Mouse (Mus musculus) spleen, adult 2 months (tissue): ENCODE data around the gene Slc38a1. TPM values are rescaled to one million over a fixed set of nuclear protein-coding genes. Genes with fewer than 3 reads are reported as not detected.

Experiments
- DNase-seq, 2 experiments: peaks; one replicate each; pipeline versions ENCODE4 v3.0.0 to v3.0.0-alpha.2; 2012 to 2021; ENCODE audit warnings: low spot score in 2 of 2, low read depth in 1 of 2
- H3K27ac ChIP-seq: fragments of 200-500 bp; 2 replicates; pipeline ENCODE4 v1.5.1; 2012; ENCODE audit warnings: low read length, inconsistent platforms; ENCODE audit not compliant: insufficient read depth
- H3K27me3 ChIP-seq: fragments of 200-500 bp; 2 replicates; pipeline ENCODE4 v1.6.1; 2012; ENCODE audit warnings: mild to moderate bottlenecking, moderate library complexity, low read length, inconsistent platforms; ENCODE audit not compliant: control insufficient read depth, insufficient read depth
- H3K36me3 ChIP-seq: fragments of 200-500 bp; 2 replicates; pipeline ENCODE4 v1.6.1; 2012; ENCODE audit warnings: mild to moderate bottlenecking, low read length, inconsistent platforms; ENCODE audit not compliant: control insufficient read depth, insufficient read depth
- H3K4me1 ChIP-seq: fragments of 200-500 bp; 2 replicates; pipeline ENCODE4 v1.6.1; 2011; ENCODE audit warnings: inconsistent platforms; ENCODE audit not compliant: control insufficient read depth, insufficient read depth, insufficient read length
- H3K4me3 ChIP-seq: fragments of 200-500 bp; 2 replicates; pipeline ENCODE4 v1.5.1; 2011; ENCODE audit warnings: mild to moderate bottlenecking, inconsistent platforms; ENCODE audit not compliant: insufficient read depth, insufficient read length; ENCODE audit errors: extremely low read depth
- CTCF ChIP-seq: fragments of 200-500 bp; IDR thresholded peaks from 2 replicates; pipeline ENCODE4 v1.5.1; 2011; ENCODE audit warnings: mild to moderate bottlenecking, inconsistent platforms; ENCODE audit not compliant: insufficient read depth, insufficient read length, insufficient replicate concordance; ENCODE audit errors: extremely low read depth
- POLR2A ChIP-seq: fragments of 200-500 bp; IDR thresholded peaks from 2 replicates; pipeline ENCODE4 v1.6.1; 2011; ENCODE audit warnings: low read depth, low read length, inconsistent platforms
- WGBS: fragments of 180-500 bp; shearing (Covaris S2); methylation state at CpG from one replicate; pipeline ENCODE4 v1.1.7; 2018; 5-methylcytosine and 5-hydroxymethylcytosine counted together
- polyA plus RNA-seq: library from polyadenylated mRNA; depleted of rRNA; stranded (reverse); fragments of >200 nt; gene quantifications from 2 replicates; pipeline ENCODE4 v1.2.3, GENCODE M21; 2012

The Slc38a1 gene
- polyA plus RNA-seq, 1 experiment: 44.4 TPM

DNA sequence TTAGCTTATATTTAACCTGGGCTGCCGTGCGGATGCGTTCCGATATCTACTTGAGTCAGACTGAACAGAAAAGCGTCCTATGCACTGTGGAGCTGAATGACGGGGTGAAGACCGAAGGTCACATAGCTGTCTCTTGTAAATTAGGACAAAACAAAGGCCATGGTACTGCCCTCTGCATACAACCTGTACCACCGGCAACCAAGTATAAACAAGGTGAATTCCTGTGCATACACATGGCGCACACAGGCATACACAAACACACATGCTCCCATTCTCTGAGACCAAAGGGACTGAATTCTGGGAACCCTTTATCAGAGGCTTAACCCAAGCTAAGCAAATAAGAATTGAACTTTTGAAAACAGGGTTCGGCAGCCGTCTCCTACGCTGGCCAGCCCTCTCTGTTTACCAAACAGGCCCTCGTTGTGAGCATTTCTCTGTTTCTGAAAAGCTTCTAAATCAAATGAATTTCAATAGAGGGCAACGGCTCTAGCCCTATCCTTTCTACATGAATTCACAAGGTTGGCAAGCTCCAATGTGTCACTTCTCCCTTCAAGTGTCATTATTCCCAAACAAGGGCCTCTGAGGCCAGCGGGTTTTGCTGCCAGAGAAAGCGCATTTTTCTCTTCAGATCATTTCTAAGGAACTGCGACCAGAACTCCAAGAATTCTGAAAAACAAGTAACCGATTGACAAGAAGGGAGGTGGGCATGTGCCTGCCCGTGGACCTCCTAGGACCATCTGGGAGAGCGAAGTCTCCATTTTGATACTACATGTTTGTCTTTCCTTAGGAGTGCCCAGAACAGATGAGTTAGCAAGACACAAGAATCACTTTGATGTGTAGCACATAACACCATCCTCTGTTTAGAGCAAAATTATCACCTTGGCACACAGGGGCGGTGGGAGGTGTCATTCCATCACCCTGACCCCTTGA lies 42.6 kb downstream of the Slc38a1 start:
- Histone ChIP-seq H3K36me3 (peaks cover 8% of the 10 kb centered on the region), H3K4me1 (peaks cover 6% of the 10 kb centered on the region; the same call in 1 of the 2 replicates), H3K27ac (no peak overlapping the region), H3K27me3 (no peaks in the 10 kb centered on the region), H3K4me3 (no peak overlapping the region)
- no peak for DNase-seq
- TF ChIP-seq CTCF (no peak), POLR2A (no peak)
- 96% methylated on average over 21 of the region's 21 CpGs for WGBS

DNA sequence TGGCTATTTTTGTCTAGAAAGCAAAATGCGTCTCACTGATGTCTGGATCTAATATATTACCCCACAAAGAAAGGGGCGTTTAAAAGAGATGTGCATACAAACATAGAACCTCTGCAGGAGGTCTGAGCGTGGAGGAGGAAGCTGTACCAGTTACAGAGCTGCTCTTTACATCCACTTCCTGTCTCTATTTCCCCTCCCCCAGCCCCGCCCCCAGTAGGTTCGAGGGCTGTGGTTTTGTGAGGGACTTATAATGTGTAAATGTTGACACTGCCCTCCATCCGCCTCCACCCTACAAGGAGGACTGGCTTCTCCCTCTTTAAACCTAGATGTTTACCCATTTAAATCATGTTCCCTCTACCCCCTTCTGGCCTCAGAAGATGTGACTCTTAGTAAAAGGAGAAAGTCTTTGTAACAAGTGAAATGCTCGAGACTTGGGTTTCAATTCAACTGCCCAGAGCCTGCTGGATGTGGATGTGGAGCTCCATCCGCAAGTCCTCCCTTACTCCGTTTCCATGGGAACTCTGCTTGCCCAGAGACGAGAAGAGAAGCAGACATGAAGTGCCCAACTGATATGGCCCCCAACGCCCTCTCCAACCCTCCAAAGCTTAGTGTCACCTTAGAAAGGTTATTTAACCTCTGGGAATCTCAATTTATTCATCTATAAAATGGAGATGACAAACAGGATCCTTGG lies 43.7 kb downstream of the Slc38a1 start:
- no peaks in the 10 kb centered on the region for H3K27me3 ChIP-seq
- H3K27ac ChIP-seq: peak overlapping the region; percentile 88
- peak; percentile 66 to 84 for DNase-seq
- H3K4me1 ChIP-seq: peaks cover 14% of the 10 kb centered on the region; the same call in 1 of the 2 replicates
- H3K4me3 ChIP-seq: no peak overlapping the region
- H3K36me3 ChIP-seq: peaks cover 5% of the 10 kb centered on the region
- TF ChIP-seq CTCF (no peak), POLR2A (no peak)
- 36% methylated on average over 11 of the region's 11 CpGs for WGBS

DNA sequence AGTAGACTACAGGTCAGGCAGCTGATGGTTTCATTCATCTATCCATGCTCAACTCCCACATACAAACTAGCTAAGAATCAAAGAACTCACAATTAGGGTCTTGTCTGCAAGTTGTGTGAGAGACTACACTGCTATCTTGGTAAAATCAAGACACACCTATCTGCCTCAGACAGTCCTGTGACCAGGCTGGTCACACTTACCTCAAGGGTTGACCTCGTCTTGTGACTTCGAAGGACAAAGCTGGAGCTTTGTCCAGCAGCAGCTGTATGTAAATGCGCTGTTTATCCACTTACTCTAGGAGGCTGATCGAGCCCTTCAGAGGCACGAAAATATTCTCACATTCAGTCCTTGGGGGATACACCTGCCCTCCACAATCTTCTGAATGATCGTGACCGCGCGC lies 45.6 kb downstream of the Slc38a1 start:
- no peaks in the 10 kb centered on the region for H3K27me3 ChIP-seq
- 81% methylated on average over 9 of the region's 9 CpGs for WGBS
- H3K27ac ChIP-seq: peak overlapping the region; percentile 24
- DNase-seq: no peak
- peaks cover 5% of the 10 kb centered on the region for H3K36me3 ChIP-seq
- H3K4me3 ChIP-seq: no peak overlapping the region
- peaks cover 19% of the 10 kb centered on the region; the same call in 1 of the 2 replicates for H3K4me1 ChIP-seq
- TF ChIP-seq CTCF (no peak), POLR2A (no peak)

DNA sequence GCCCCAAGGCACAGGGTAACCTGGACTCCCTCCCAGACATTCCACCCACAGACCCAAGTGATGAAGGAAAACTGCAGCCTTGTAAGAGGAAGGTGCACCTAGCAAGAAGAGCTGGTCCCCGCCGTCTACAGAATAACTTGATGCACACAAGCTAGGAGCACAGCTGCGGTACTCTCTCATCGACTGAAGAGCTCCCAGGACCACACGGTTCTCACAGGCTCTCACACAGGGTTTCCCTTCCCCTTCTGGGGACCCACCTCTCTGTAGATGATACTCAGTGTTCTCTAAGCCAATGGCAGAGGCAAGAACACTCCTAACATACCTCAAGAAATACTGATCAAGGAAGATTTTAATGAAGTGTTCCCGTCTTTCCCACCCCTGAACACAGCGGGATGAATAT lies 48.4 kb downstream of the Slc38a1 start:
- peak in 1 of 2 experiments; percentile 37 for DNase-seq
- H3K4me1 ChIP-seq: peaks cover 19% of the 10 kb centered on the region; the same call in 1 of the 2 replicates
- no peak overlapping the region for H3K4me3 ChIP-seq
- H3K36me3 ChIP-seq: peaks cover 3% of the 10 kb centered on the region
- TF ChIP-seq CTCF: no peak
- WGBS: 41% methylated on average over 7 of the region's 7 CpGs
- H3K27ac ChIP-seq: peak overlapping the region; percentile 84
- H3K27me3 ChIP-seq: no peaks in the 10 kb centered on the region

DNA sequence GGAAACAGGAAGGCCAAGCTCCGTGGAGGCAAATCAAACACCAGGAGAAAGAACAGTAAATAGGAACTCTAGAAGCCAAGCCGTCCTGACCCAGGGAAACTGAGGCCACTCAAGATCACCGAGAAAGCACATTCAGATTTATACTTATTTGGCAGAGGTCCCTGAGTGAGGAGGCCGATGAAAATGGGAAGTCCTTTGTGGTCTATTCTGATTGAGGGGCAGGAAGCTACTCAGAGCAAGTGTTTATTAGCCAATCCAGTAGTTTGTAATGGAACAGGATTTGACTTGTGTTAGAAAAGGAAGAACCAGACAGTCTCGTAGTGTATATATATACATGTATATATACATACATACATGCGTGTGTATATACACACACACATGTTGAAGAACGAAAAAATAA lies 48.8 kb downstream of the Slc38a1 start:
- WGBS: 30% methylated on average over 7 of the region's 7 CpGs
- H3K36me3 ChIP-seq: peaks cover 3% of the 10 kb centered on the region
- peak overlapping the region; percentile 89 for H3K27ac ChIP-seq

DNA sequence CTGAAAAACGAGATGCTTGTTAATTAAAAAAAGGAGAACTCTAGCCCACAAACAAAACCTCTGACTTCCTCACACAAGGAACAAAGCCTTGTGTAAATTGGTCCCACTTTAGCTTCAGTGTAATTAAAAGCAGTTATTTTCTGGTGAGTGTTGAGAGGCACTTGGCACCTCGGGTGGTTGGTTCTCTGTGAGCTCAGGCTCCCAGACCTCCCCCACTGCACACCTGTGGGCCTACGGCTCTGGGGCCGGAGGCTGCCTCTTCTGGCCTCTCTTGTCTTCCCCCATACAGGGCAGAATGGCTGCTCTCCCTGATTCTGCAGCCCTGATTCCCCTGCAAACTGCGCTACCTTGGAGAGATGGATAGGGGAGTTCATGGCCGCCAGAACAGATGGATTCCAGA lies 49.3 kb downstream of the Slc38a1 start:
- peak overlapping the region; percentile 89 for H3K27ac ChIP-seq
- no peak for DNase-seq
- H3K4me3 ChIP-seq: no peak overlapping the region; the same call in 1 of the 2 replicates
- WGBS: 44% methylated on average over 6 of the region's 6 CpGs
- H3K27me3 ChIP-seq: no peaks in the 10 kb centered on the region
- TF ChIP-seq CTCF: no peak
- peaks cover 13% of the 10 kb centered on the region; the same call in 1 of the 2 replicates for H3K4me1 ChIP-seq
- H3K36me3 ChIP-seq: peaks cover 6% of the 10 kb centered on the region

More for the DNA sequence above, 48.8 kb downstream of the Slc38a1 start:
- TF ChIP-seq CTCF (no peak), POLR2A (no peak)
- peaks cover 17% of the 10 kb centered on the region; the same call in 1 of the 2 replicates for H3K4me1 ChIP-seq
- no peak for DNase-seq
- H3K27me3 ChIP-seq: no peaks in the 10 kb centered on the region
- H3K4me3 ChIP-seq: no peak overlapping the region; the same call in 1 of the 2 replicates
